Mouse (Mus musculus) cerebellum, adult 2 months (tissue): ENCODE data around the gene Rps15.

Source experiments
- CTCF ChIP-seq: fragments of 200-500 bp; IDR thresholded peaks from 2 replicates; pipeline ENCODE4 v1.5.1; 2011; ENCODE audit warnings: low read depth, mild to moderate bottlenecking, control low read depth, low read length, moderate library complexity, borderline replicate concordance; ENCODE audit not compliant: insufficient read depth
- POLR2A ChIP-seq: fragments of 200-500 bp; IDR thresholded peaks from 2 replicates; pipeline ENCODE4 v1.6.1; 2011; ENCODE audit warnings: low read length, control low read depth, borderline replicate concordance; ENCODE audit not compliant: insufficient read depth

GRCm38 (mm10) chr10:80270099-80270498, 22.2 kb upstream of the Rps15 start:
- TF ChIP-seq CTCF (no peak), POLR2A (no peak)
